Mouse (Mus musculus): Measurements from ENCODE around the gene Ssxb2. TPM values are rescaled to one million over a fixed set of nuclear protein-coding genes. Genes with fewer than 3 reads are reported as not detected.

Ssxb2 gene
- polyA plus RNA-seq (2017; shearing (Covaris generic)), result not detected

DNA sequence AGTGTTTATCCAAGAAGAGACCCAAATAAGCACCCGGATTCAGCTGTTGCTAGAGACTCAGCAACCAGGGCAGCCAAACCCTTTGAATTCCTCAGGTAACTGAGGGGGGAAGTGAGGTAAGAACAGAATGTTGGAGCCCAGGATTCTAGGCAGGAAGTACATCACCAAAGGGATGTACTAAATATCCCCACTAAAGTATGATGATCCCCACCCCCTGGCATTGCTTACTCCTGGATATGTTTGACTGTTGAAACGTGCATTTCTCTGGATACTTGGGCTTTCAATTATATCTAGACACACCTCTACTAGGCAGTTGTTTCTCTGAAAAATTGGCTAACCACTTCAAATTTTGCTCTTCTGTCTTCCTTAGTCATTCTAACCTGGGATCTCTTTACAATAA, at the start of gene Ssxb2:
TSS of gene Ssxb2 (minus strand) at position 101 of the 400 bp plus-strand sequence.

DNA sequence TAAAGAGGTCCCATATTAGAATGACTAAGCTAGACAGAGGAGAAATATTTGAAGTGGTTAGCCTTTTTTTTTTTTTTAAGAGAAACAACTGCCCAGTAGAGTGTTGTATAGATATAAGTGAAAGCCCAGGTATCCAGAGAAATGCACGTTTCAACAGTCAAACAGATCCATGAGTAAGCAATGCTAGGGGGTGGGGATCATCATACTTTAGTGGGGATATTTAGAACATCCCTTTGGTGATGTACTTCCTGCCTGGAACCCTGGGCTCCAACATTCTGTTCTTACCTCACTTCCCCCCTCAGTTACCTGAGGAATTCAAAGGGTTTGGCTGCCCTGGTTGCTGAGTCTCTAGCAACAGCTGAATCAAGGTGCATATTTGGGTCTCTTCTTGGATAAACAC, 48.5 kb downstream of the Ssxb2 start, which contains the start of gene Ssxb1:
TSS of gene Ssxb1 (plus strand) at position 301 of the 400 bp plus-strand sequence.

Other genes starting within 250 kb of the Ssxb2 start
- 10 to 100 TPM; 19.6 to 26.7 TPM for gene Ftsj1, start 209.3 kb downstream of the Ssxb2 start, polyA plus RNA-seq (2017; shearing (Covaris generic))
- gene Slc38a5, start 190.6 kb downstream of the Ssxb2 start, polyA plus RNA-seq (2017; shearing (Covaris generic)), result under 1 TPM in 1 of 2 experiments, not detected in 1; 0.59 TPM
- gene Ssxb10, start 134.3 kb downstream of the Ssxb2 start, polyA plus RNA-seq (2017; shearing (Covaris generic)), result not detected
- gene Ssxb9, start 94.7 kb downstream of the Ssxb2 start, polyA plus RNA-seq (2017; shearing (Covaris generic)), result not detected
- not detected for gene Ssxb1, start 48.4 kb downstream of the Ssxb2 start, polyA plus RNA-seq (2017; shearing (Covaris generic))
- not detected for gene Gm14459, start 63.2 kb upstream of the Ssxb2 start, polyA plus RNA-seq (2017; shearing (Covaris generic))
- not detected for gene Ssxb6, start 86.5 kb upstream of the Ssxb2 start, polyA plus RNA-seq (2017; shearing (Covaris generic))
- not detected for gene Ssxb3, start 130.1 kb upstream of the Ssxb2 start, polyA plus RNA-seq (2017; shearing (Covaris generic))
- gene Ssxb8, start 229.1 kb upstream of the Ssxb2 start, polyA plus RNA-seq (2017; shearing (Covaris generic)), result not detected

Measured in inflammation-experienced regulatory T-cells (primary cell).